Mouse (Mus musculus): Measurements from ENCODE around the gene Cisd1. TPM values are rescaled to one million over a fixed set of nuclear protein-coding genes. Genes with fewer than 3 reads are reported as not detected.

Cisd1 gene
- total and polyA plus RNA-seq, 2 experiments from 2014 or later, result 128 to 346 TPM

- DNase-seq, result no peak
These were observed 1.0 kb downstream of the Cisd1 start for GRCm38 (mm10) chr10:71343567-71344265.

GRCm38 (mm10) chr10:71343130-71343529 is 1.6 kb downstream of the Cisd1 start:
- ATAC-seq, result no peak
- no peak for TF ChIP-seq CTCF (IDR thresholded peaks at IDR 0.05; ENCODE audit: low read depth)

More at GRCm38 (mm10) chr10:71343567-71344265, 1.0 kb downstream of the Cisd1 start:
- Histone ChIP-seq H3K9me3 (ENCODE audit: low read length) (no peaks in the 10 kb centered on the region), H3K4me3 (ENCODE audit: low read depth, low read length) (peak overlapping the region; percentile 63), H3K9ac (peak overlapping the region; percentile 76; the same call in 1 of the 2 replicates), H3K36me3 (ENCODE audit: insufficient read depth) (no peaks in the 10 kb centered on the region), H3K27me3 (ENCODE audit: insufficient read depth, low read length) (no peaks in the 10 kb centered on the region), H3K4me1 (ENCODE audit: insufficient read depth) (peaks cover 10% of the 10 kb centered on the region), H3K27ac (ENCODE audit: low read depth, low read length) (no peak overlapping the region), H3K4me2 (ENCODE audit: low read depth) (peak overlapping the region; percentile 68)
- TF ChIP-seq CTCF (IDR thresholded peaks at IDR 0.05; ENCODE audit: low read depth), result no peak
- no peak for ATAC-seq
- 24% methylated on average over 14 of the region's 14 CpGs for WGBS

GRCm38 (mm10) chr10:71342030-71342805 is 2.5 kb downstream of the Cisd1 start:
- Histone ChIP-seq H3K4me2 (ENCODE audit: low read depth) (no peak overlapping the region), H3K9me3 (ENCODE audit: low read length) (no peaks in the 10 kb centered on the region), H3K36me3 (ENCODE audit: insufficient read depth) (no peaks in the 10 kb centered on the region), H3K27ac (ENCODE audit: low read depth, low read length) (no peak overlapping the region), H3K4me3 (ENCODE audit: low read depth, low read length) (no peak overlapping the region), H3K4me1 (ENCODE audit: insufficient read depth) (peaks cover 8% of the 10 kb centered on the region; the same call in 1 of the 2 replicates), H3K9ac (no peak overlapping the region), H3K27me3 (ENCODE audit: insufficient read depth, low read length) (no peaks in the 10 kb centered on the region)
- WGBS, result 80% methylated on average over 7 of the region's 7 CpGs
- no peak for DNase-seq
- ATAC-seq, result no peak
- peak; percentile 43 for TF ChIP-seq CTCF (IDR thresholded peaks at IDR 0.05; ENCODE audit: low read depth)

More at GRCm38 (mm10) chr10:71343130-71343529, 1.6 kb downstream of the Cisd1 start:
- H3K27me3 ChIP-seq (ENCODE audit: insufficient read depth, low read length), result no peaks in the 10 kb centered on the region
- no peaks in the 10 kb centered on the region for H3K9me3 ChIP-seq (ENCODE audit: low read length)
- H3K4me2 ChIP-seq (ENCODE audit: low read depth), result no peak overlapping the region
- peaks cover 8% of the 10 kb centered on the region; the same call in 1 of the 2 replicates for H3K4me1 ChIP-seq (ENCODE audit: insufficient read depth)
- WGBS, result 88% methylated on average over 3 of the region's 3 CpGs
- H3K4me3 ChIP-seq (ENCODE audit: low read depth, low read length), result no peak overlapping the region
- H3K9ac ChIP-seq, result no peak overlapping the region
- H3K36me3 ChIP-seq (ENCODE audit: insufficient read depth), result no peaks in the 10 kb centered on the region
- DNase-seq, result no peak
- no peak overlapping the region for H3K27ac ChIP-seq (ENCODE audit: low read depth, low read length)

DNA sequence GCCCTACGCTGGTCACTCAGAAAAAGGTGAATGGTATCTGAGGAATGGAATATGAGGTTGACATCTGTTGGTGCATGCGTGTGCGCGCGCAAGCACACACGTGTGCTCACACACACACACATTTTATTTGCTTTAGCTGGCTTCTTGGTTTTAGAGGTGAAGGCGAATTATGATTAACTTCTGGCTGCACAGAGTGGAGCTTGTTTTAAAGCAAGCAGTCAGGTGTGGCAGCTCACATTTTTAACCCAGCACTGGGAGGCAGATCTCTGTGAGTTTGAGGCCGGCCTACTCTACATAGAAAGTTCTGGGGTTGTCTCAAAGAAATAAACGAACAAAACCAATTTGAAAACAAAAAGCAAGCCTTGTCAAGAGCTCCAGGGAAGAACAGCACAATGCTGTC is 3.5 kb downstream of the Cisd1 start:
- WGBS, result 93% methylated on average over 9 of the region's 9 CpGs
- ATAC-seq (no peak), DNase-seq (no peak)
- no peak overlapping the region for H3K9ac ChIP-seq
- H3K4me1 ChIP-seq (ENCODE audit: insufficient read depth), result peaks cover 8% of the 10 kb centered on the region; the same call in 1 of the 2 replicates
- no peak overlapping the region for H3K27ac ChIP-seq (ENCODE audit: low read depth, low read length)
- no peak overlapping the region for H3K4me3 ChIP-seq (ENCODE audit: low read depth, low read length)
- TF ChIP-seq CTCF (IDR thresholded peaks at IDR 0.05; ENCODE audit: low read depth), result no peak
- no peaks in the 10 kb centered on the region for H3K9me3 ChIP-seq (ENCODE audit: low read length)
- H3K4me2 ChIP-seq (ENCODE audit: low read depth), result no peak overlapping the region
- H3K36me3 ChIP-seq (ENCODE audit: insufficient read depth), result no peaks in the 10 kb centered on the region
- H3K27me3 ChIP-seq (ENCODE audit: insufficient read depth, low read length), result no peaks in the 10 kb centered on the region

GRCm38 (mm10) chr10:71340195-71340594 is 4.6 kb downstream of the Cisd1 start:
- Histone ChIP-seq H3K4me3 (ENCODE audit: low read depth, low read length) (no peak overlapping the region), H3K27ac (ENCODE audit: low read depth, low read length) (no peak overlapping the region), H3K36me3 (ENCODE audit: insufficient read depth) (peaks cover 11% of the 10 kb centered on the region), H3K4me1 (ENCODE audit: insufficient read depth) (peaks cover 7% of the 10 kb centered on the region; the same call in 1 of the 2 replicates), H3K9ac (no peak overlapping the region), H3K9me3 (ENCODE audit: low read length) (no peaks in the 10 kb centered on the region), H3K27me3 (ENCODE audit: insufficient read depth, low read length) (no peaks in the 10 kb centered on the region), H3K4me2 (ENCODE audit: low read depth) (no peak overlapping the region)
- TF ChIP-seq CTCF (IDR thresholded peaks at IDR 0.05; ENCODE audit: low read depth), result no peak
- 77% methylated on average over 2 of the region's 2 CpGs for WGBS
- ATAC-seq, result no peak
- DNase-seq, result no peak

DNA sequence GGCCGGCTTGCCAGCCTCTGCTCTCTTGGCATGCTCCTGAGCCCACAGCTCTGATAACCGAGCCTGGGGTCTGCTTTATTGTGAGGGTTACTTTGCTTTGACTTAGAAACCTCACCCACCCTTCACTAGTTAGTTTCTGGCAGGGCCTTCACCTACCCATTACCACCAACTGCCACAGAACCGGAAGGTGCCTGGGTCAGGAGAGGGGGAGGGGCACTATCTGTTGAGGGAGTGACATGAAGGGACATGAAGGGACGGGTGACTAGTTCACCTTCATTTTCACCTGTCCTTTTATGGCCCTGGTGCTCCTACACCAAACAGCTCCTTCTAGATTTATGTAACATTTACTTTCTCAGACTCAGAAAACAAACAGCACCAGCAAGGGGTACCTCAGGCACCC is 5.3 kb downstream of the Cisd1 start:
- Histone ChIP-seq H3K4me2 (ENCODE audit: low read depth) (no peak overlapping the region), H3K9ac (no peak overlapping the region)
- 58% methylated on average over 4 of the region's 4 CpGs for WGBS

More for the DNA sequence above, 5.3 kb downstream of the Cisd1 start:
- Histone ChIP-seq H3K36me3 (ENCODE audit: insufficient read depth) (peaks cover 17% of the 10 kb centered on the region), H3K27ac (ENCODE audit: low read depth, low read length) (no peak overlapping the region), H3K27me3 (ENCODE audit: insufficient read depth, low read length) (no peaks in the 10 kb centered on the region), H3K9me3 (ENCODE audit: low read length) (no peaks in the 10 kb centered on the region), H3K4me1 (ENCODE audit: insufficient read depth) (peaks cover 5% of the 10 kb centered on the region; the same call in 1 of the 2 replicates), H3K4me3 (ENCODE audit: low read depth, low read length) (no peak overlapping the region)
- no peak for TF ChIP-seq CTCF (IDR thresholded peaks at IDR 0.05; ENCODE audit: low read depth)
- DNase-seq, result no peak
- ATAC-seq, result no peak

Measured in forebrain, postnatal 0 days (tissue).